Mouse (Mus musculus) liver, postnatal 0 days (tissue): Measurements from ENCODE around the gene Dnttip1.

Experiments used
- CTCF ChIP-seq: sonication (generic); IDR thresholded peaks from 2 replicates; pipeline ENCODE4 v1.5.1; 2016; ENCODE audit warnings: antibody characterized with exemption, low read depth
- EP300 ChIP-seq: IDR thresholded peaks from 2 replicates; pipeline ENCODE4 v1.6.1; 2016; ENCODE audit warnings: antibody characterized with exemption, low read depth, mild to moderate bottlenecking

GRCm38 (mm10) chr2:164803921-164804313 is 58.1 kb downstream of the Dnttip1 start:
- no peak for TF ChIP-seq EP300
- TF ChIP-seq CTCF, result no peak
